Mouse (Mus musculus) midbrain, embryonic 15.5 days (tissue): ENCODE measurements around the gene Hcls1. TPM values are rescaled to one million over a fixed set of nuclear protein-coding genes. Genes with fewer than 3 reads are reported as not detected.

Experiments
- ATAC-seq: fragments of 200-750 bp; cut with Nextera tagmentation; replicated peaks from 2 replicates; pipeline ENCODE4 v1.8.0; 2017; ENCODE audit warnings: moderate TSS enrichment
- H3K27ac ChIP-seq: fragments of 300-500 bp; sonication (generic); 2 replicates; pipeline ENCODE4 v1.5.1; 2015; ENCODE audit warnings: mild to moderate bottlenecking, inconsistent platforms
- H3K27me3 ChIP-seq: fragments of 300-500 bp; sonication (generic); replicated peaks from 2 replicates; pipeline ENCODE4 v1.6.1; 2015; ENCODE audit warnings: inconsistent platforms
- H3K36me3 ChIP-seq: fragments of 300-500 bp; sonication (generic); replicated peaks from 2 replicates; pipeline ENCODE4 v1.6.1; 2015; ENCODE audit warnings: inconsistent platforms
- H3K4me1 ChIP-seq: fragments of 300-500 bp; sonication (generic); 2 replicates; pipeline ENCODE4 v1.6.1; 2015; ENCODE audit warnings: inconsistent platforms
- H3K4me2 ChIP-seq: fragments of 300-500 bp; sonication (generic); 2 replicates; pipeline ENCODE4 v1.6.1; 2015; ENCODE audit warnings: inconsistent platforms, mild to moderate bottlenecking, moderate library complexity
- H3K4me3 ChIP-seq: fragments of 300-500 bp; sonication (generic); 2 replicates; pipeline ENCODE4 v1.5.1; 2015; ENCODE audit warnings: mild to moderate bottlenecking, inconsistent platforms
- H3K9ac ChIP-seq: fragments of 300-500 bp; sonication (generic); 2 replicates; pipeline ENCODE4 v1.6.1; 2015; ENCODE audit warnings: mild to moderate bottlenecking, inconsistent platforms
- H3K9me3 ChIP-seq: fragments of 300-500 bp; sonication (generic); 2 replicates; pipeline ENCODE4 v1.6.1; 2016; ENCODE audit warnings: inconsistent platforms
- WGBS: fragments of 180-500 bp; shearing (Covaris S2); methylation state at CpG from one replicate; pipeline ENCODE4 v1.1.7; 2015; ENCODE audit warnings: mixed read lengths; 5-methylcytosine and 5-hydroxymethylcytosine counted together
- polyA plus RNA-seq: library from polyadenylated mRNA; unstranded; fragments of >200 nt; fragmentation: Nextera tagmentation; extraction: Ambion mirVana; gene quantifications from 2 replicates; pipeline ENCODE4 v1.2.1, GENCODE M21; 2015

The Hcls1 gene
- polyA plus RNA-seq, 1 experiment from 2014 or later = 2.1 TPM

- Histone ChIP-seq H3K9me3 (no peaks in the 10 kb centered on the region), H3K27me3 (no peaks in the 10 kb centered on the region), H3K27ac (no peak within 1 kb of the TSS), H3K4me1 (peaks cover 19% of the 10 kb centered on the region), H3K4me2 (peak within 1 kb of the TSS; percentile 96), H3K36me3 (no peaks in the 10 kb centered on the region), H3K9ac (peak within 1 kb of the TSS; percentile 43), H3K4me3 (peak within 1 kb of the TSS; percentile 92)
- peak; percentile 99 for ATAC-seq
- 5% methylated on average over 30 of the region's 30 CpGs for WGBS
These were observed 76.5 kb downstream of the Hcls1 start, which contains the start of gene Polq for GRCm38 (mm10) chr16:37011061-37011921. TSS of gene Polq (plus strand) at chr16:37011786.

- Histone ChIP-seq H3K4me1 (peaks cover 19% of the 10 kb centered on the region), H3K27ac (no peak overlapping the region), H3K4me3 (peak overlapping the region; percentile 92), H3K9me3 (no peaks in the 10 kb centered on the region), H3K9ac (peak overlapping the region; percentile 43), H3K4me2 (peak overlapping the region; percentile 96), H3K27me3 (no peaks in the 10 kb centered on the region), H3K36me3 (no peaks in the 10 kb centered on the region)
- under 1% methylated on average over 26 of the region's 26 CpGs for WGBS
- peak; percentile 83 for ATAC-seq
These were observed 77.1 kb downstream of the Hcls1 start for GRCm38 (mm10) chr16:37011922-37012289.

GRCm38 (mm10) chr16:37012336-37012735 is 77.6 kb downstream of the Hcls1 start:
- Histone ChIP-seq H3K9me3 (no peaks in the 10 kb centered on the region), H3K9ac (peak overlapping the region; percentile 43), H3K4me2 (peak overlapping the region; percentile 96), H3K27ac (no peak overlapping the region), H3K36me3 (no peaks in the 10 kb centered on the region), H3K27me3 (no peaks in the 10 kb centered on the region), H3K4me3 (peak overlapping the region; percentile 92), H3K4me1 (peaks cover 19% of the 10 kb centered on the region)
- 57% methylated on average over 5 of the region's 5 CpGs for WGBS
- ATAC-seq = no peak

Other genes starting within 250 kb of the Hcls1 start
- gene Ildr1, start 241.0 kb upstream of the Hcls1 start, polyA plus RNA-seq = 0.52 and 0.61 TPM in 2 replicates
- gene Slc15a2, start 150.0 kb upstream of the Hcls1 start, polyA plus RNA-seq = 10.5 and 12.4 TPM in 2 replicates
- 61.8 and 66.4 TPM in 2 replicates for gene Iqcb1, start 106.6 kb upstream of the Hcls1 start, polyA plus RNA-seq
- 0.43 and 0.45 TPM in 2 replicates for gene Eaf2, start 60.0 kb upstream of the Hcls1 start, polyA plus RNA-seq
- 79.4 and 84.8 TPM in 2 replicates for gene Golgb1, start 59.8 kb upstream of the Hcls1 start, polyA plus RNA-seq
- 0.10 TPM in 1 of 2 replicates, not detected in the other for gene Fbxo40, start 55.5 kb downstream of the Hcls1 start, polyA plus RNA-seq
- 3.2 and 3.3 TPM in 2 replicates for gene Polq, start 76.8 kb downstream of the Hcls1 start, polyA plus RNA-seq